Mouse (Mus musculus) left cerebral cortex, adult 8-10 months (tissue): ENCODE measurements around the gene Gins2. TPM values are rescaled to one million over a fixed set of nuclear protein-coding genes. Genes with fewer than 3 reads are reported as not detected.

Experiments
- DNase-seq, 2 experiments: peaks; one replicate each; pipeline ENCODE4 v3.0.0; 2022; ENCODE audit warnings: low spot score in 2 of 2
- microRNA-seq, 2 experiments: library from miRNA; unstranded; fragments of <30 nt; microRNA quantifications; one replicate each; pipeline ENCODE4 v1.2.0; 2022
- total RNA-seq, 4 experiments: library from RNA; stranded (reverse); gene quantifications; 2 replicates each; pipeline ENCODE4 v1.2.4; 2022

The Gins2 gene
- total RNA-seq, 4 experiments from 2014 or later, result 1.1 to 3.3 (median 2.5) TPM

DNA sequence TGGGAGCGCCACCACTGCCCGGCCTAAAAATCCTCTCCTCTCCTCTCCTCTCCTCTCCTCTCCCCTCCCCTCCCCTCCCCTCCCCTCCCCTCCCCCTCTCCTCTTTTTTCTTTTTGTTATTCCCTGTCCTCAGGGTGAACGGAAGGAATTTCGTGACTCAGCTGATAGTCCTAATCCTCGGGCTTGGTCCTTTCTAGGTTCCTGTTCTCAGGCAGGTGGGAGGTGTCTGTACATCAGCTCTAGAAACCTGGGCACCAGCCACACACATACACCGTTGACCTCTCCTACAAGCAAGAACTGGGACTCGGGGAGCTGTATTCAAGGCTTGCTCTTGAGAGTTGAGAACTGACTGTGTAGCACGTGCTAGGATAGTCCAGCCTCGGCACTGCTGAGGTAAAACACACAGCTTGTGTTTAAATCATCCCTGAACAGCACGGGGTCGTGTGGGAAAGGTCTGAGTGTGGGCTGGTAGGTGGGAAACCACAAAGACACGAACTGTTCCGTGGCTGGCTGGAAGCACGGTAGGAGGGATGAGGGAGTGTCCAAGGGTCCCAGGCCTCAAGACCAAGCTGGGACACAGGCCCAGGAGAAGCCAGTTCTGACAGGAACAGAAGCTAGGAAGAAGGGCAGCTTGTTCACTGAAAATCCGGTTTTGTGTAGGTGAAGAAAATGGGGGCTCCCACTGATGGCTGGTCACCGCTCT is 58.0 kb downstream of the Gins2 start:
- no peak for DNase-seq

- DNase-seq, result no peak
Measured at GRCm38 (mm10) chr8:120529226-120529625, 59.9 kb downstream of the Gins2 start.

Small RNAs within 50 kb of the gene (microRNA-seq; reads per million reads assigned to microRNA genes)
- gene Mir7687, result 2.1 to 3.3 reads per million in 2 experiments

Other genes starting within 250 kb of the Gins2 start
- gene 1190005I06Rik, start 58.3 kb upstream of the Gins2 start, total RNA-seq, result 10 to 100 TPM; 11.8 to 16.6 (median 14.4) TPM
- gene Gm27021, start 78.8 kb upstream of the Gins2 start, total RNA-seq, result 1 to 10 TPM in 1 of 4 experiments, under 1 TPM in 1, not detected in 2; 0.62 to 1.2 TPM
- 1,000 to 10,000 TPM; 1,070 to 1,158 (median 1,126) TPM for gene Cox4i1, start 78.9 kb upstream of the Gins2 start, total RNA-seq
- 10 to 100 TPM; 60.5 to 72.0 (median 69.4) TPM for gene Emc8, start 79.3 kb upstream of the Gins2 start, total RNA-seq
- gene Irf8, start 147.1 kb upstream of the Gins2 start, total RNA-seq, result 10 to 100 TPM in 2 of 4 experiments, 1 to 10 TPM in 2; 5.1 to 22.2 (median 11.7) TPM